Mouse (Mus musculus) lung, adult 2 months (tissue): ENCODE measurements around the gene Zfp992.
"Not testable (repeated sequence)": the region's sequence is repeated elsewhere in the genome, so short reads cannot be mapped to it uniquely, and the experiment has no call there.

Experiments used
- CTCF ChIP-seq: fragments of 200-500 bp; IDR thresholded peaks from 2 replicates; pipeline ENCODE4 v1.5.1; 2011; ENCODE audit warnings: mild to moderate bottlenecking, low read length, control low read depth; ENCODE audit not compliant: insufficient read depth
- POLR2A ChIP-seq: fragments of 200-500 bp; IDR thresholded peaks from 2 replicates; pipeline ENCODE4 v1.6.1; 2011; ENCODE audit warnings: low read depth, mild to moderate bottlenecking, control low read depth, low read length, borderline replicate concordance; ENCODE audit errors: extremely low read depth

DNA sequence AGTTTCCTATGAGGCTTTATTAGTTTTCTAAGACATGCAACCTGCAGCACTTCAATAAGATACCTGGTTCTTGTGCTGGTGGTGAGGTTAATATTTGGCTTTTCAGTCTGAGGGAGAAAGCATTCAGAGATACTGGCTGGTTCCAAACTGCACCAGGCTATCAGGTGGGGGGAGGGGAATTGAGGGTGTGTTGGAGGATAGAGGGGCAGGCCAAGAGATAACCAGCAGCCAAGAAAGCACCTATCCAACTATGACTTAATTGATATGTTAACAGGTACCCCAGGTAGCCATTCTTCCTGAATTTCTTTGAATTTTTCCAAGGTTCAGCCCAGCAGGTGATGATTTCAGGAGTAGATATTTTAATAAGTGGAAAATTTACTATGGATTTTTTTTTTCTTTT is 63.0 kb downstream of the Zfp992 start:
- not testable (repeated sequence) for TF ChIP-seq POLR2A, CTCF
